Mouse (Mus musculus) cerebellum, postnatal 36 days (tissue): ENCODE measurements at regions not wholly inside any gene's neighbourhood (a gene's known extent, or its start where the extent isn't known, plus 50 kb on each side); places are given as distances from the start of the nearest gene placed in this dataset.

Experiments used
- DNase-seq, 2 experiments: peaks; one replicate each; pipeline ENCODE4 v3.0.0; 2021 to 2022; ENCODE audit warnings: mixed read lengths in 2 of 2

DNA sequence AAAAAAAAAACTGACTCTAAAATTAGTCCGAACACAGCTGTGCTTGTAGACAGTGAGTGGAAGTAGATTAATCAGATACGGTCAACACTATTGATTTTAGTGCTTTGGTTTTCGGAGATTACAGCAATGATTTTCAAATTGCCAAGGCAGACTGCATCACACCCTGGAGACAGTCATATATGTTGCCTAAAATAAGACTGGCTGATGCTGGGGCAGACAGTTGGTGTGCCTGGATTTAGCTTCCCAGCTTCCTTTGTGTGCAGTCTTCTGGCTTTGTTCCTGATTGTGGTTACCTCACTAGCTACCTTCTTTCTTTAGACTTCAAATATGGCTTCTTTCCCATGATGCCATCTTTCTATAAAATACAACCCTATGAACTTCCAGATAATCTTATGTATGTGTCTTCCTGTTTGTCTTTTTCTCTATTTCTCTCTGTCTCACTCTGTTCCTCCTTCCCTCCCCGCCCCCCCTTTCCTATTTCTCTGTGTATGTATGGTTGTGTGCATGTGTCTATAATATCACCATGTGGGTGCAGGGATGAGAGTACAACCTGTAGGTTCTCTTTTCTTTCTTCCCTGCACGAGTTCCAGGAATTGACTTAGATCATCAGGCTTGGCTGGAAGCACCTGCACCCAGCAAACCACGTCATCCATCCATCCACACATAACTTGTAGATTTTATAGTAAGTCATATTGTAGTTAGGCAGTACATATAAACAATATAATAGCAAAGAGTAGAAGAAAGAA, 199.7 kb upstream of the Gm9008 start:
- DNase-seq = no peak

DNA sequence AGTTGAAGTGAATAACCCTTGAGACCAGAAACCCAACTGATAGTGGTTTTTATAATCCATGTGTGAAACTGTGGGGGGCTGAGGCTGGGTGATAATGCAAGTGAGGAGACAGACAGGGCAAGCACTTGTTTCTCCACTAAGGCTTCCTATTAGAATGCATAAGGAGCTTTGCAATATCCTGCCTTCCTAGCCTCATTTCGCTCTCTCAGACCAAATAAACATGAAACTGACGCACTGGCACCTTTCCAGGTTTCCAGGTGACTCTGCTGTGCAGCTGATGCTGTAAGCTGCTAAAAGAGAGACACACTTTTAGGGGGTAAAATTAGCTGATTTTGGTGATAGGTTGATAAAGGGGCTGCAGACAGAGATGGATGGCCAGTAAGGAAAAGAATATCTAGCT, 191.2 kb upstream of the Gm9008 start:
- DNase-seq = peak; percentile 43 to 44

DNA sequence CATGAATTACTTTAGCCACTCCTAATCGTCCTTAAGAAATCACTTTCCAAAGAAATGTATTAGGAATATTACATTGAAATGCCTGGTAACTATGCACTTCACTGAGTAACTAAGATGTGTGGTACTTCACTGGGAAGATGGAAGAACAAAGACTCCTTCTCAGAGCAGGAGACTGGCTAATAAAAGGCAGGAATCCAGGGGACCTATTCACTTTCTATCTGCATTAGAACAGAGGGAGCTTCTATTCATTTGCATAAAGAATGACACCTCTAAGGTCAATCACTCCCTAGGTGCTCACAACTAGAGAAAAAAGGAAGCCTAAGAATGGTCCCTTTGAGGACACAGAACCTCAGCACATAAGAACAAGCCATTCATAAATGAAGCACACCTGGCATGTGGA, 142.0 kb upstream of the Gm9008 start:
- DNase-seq = no peak

DNA sequence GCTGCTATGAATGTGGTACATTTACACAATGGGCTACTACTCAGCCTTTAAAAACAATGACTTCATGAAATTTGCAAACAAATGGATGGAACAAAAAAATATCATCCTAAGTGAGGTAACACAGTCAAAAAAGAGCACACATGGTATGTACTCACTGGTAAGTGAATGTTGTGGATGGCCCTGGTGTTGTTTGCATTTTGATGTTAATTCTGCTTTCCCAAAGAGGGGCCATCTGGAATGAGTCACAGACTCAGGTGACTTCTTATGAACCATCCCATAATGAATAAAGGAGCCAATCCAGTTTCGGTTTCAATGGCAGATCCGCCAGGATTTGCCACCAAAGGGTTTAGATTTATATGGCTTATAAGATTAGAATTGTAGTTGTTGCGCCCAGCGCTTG, 130.8 kb upstream of the Gm9008 start:
- DNase-seq = no peak

DNA sequence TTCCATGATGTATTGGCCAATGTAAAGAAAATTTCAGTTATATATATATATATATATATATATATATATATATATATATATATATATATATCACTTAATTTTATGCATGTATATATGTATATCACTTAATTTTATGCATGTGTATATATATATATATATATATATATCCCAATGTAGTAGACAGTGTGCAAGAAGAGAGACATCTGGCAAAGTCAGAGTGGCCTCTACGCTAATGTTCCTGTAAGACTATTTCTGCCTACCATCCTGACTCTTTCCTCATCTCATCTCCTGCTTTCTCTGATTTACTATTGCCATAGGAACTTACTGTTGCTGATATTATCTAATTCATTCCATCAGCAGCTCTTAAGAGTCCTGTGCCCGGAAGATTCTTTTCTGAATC, 123.9 kb upstream of the Gm9008 start:
- DNase-seq = no peak

DNA sequence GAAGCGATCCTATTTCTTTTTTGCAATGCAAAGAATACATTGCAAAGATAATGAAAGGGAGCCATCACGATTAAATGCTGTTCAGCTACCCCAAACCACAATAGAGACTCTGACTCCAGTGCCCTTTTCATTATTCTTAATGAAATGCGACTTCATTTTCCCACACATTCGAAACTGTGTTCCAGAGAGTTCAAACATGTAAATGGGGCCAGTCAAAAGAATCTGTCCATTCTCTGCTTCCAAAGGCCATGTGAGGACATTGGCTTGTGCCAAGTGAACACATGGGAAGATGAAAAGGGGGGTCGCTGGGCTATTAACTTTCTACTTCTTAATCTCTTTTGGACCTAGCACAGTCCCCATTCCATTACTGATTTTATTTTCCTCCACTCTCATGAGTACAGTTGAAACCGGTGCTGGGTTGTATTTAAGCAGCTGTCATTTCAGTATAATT, 123.2 kb upstream of the Gm9008 start:
- no peak for DNase-seq
